Mouse (Mus musculus) heart, embryonic 16.5 days (tissue): ENCODE results near the gene Trp53bp1. TPM values are rescaled to one million over a fixed set of nuclear protein-coding genes. Genes with fewer than 3 reads are reported as not detected.

Experiments used
- polyA plus RNA-seq: library from polyadenylated mRNA; unstranded; fragments of >200 nt; fragmentation: Nextera tagmentation; extraction: Ambion mirVana; gene quantifications from 2 replicates; pipeline ENCODE4 v1.2.1, GENCODE M21; 2015

Gene Trp53bp1
- polyA plus RNA-seq, 1 experiment from 2014 or later, result 34.5 TPM

Other genes with a start within 250 kb of the Trp53bp1 start
- 1.1 and 1.3 TPM in 2 replicates for gene Epb42, start 234.3 kb downstream of the Trp53bp1 start, polyA plus RNA-seq
- gene Tgm5, start 185.6 kb downstream of the Trp53bp1 start, polyA plus RNA-seq, result 0.05 TPM in 1 of 2 replicates, not detected in the other
- gene Tgm7, start 161.6 kb downstream of the Trp53bp1 start, polyA plus RNA-seq, result not detected in 2 replicates
- gene Adal, start 131.0 kb downstream of the Trp53bp1 start, polyA plus RNA-seq, result 14.9 and 19.7 TPM in 2 replicates
- 19.0 and 20.1 TPM in 2 replicates for gene Lcmt2, start 130.8 kb downstream of the Trp53bp1 start, polyA plus RNA-seq
- 34.1 and 36.1 TPM in 2 replicates for gene Tubgcp4, start 100.8 kb downstream of the Trp53bp1 start, polyA plus RNA-seq
- 6.3 and 7.1 TPM in 2 replicates for gene Zscan29, start 100.3 kb downstream of the Trp53bp1 start, polyA plus RNA-seq
- gene Map1a, start 18.2 kb upstream of the Trp53bp1 start, polyA plus RNA-seq, result 3.7 and 4.0 TPM in 2 replicates
- gene Ppip5k1, start 84.0 kb upstream of the Trp53bp1 start, polyA plus RNA-seq, result 11.0 and 13.5 TPM in 2 replicates
- gene Ckmt1, start 86.3 kb upstream of the Trp53bp1 start, polyA plus RNA-seq, result 2.4 and 4.2 TPM in 2 replicates
- gene Strc, start 115.8 kb upstream of the Trp53bp1 start, polyA plus RNA-seq, result not detected in 2 replicates
- 468 and 473 TPM in 2 replicates for gene Pdia3, start 142.4 kb upstream of the Trp53bp1 start, polyA plus RNA-seq
- gene Catsper2, start 142.4 kb upstream of the Trp53bp1 start, polyA plus RNA-seq, result 2.7 and 3.4 TPM in 2 replicates
- 1.1 and 1.6 TPM in 2 replicates for gene Ell3, start 172.9 kb upstream of the Trp53bp1 start, polyA plus RNA-seq
- 468 and 577 TPM in 2 replicates for gene Serf2, start 177.8 kb upstream of the Trp53bp1 start, polyA plus RNA-seq
- 81.2 and 83.9 TPM in 2 replicates for gene Hypk, start 181.9 kb upstream of the Trp53bp1 start, polyA plus RNA-seq
- gene Serinc4, start 185.4 kb upstream of the Trp53bp1 start, polyA plus RNA-seq, result 0.11 and 0.19 TPM in 2 replicates
- gene Mfap1b, start 202.7 kb upstream of the Trp53bp1 start, polyA plus RNA-seq, result 43.6 and 50.9 TPM in 2 replicates
- gene Mfap1a, start 235.3 kb upstream of the Trp53bp1 start, polyA plus RNA-seq, result 21.2 and 25.3 TPM in 2 replicates
- gene Wdr76, start 235.3 kb upstream of the Trp53bp1 start, polyA plus RNA-seq, result 5.7 and 7.8 TPM in 2 replicates